Mouse (Mus musculus) lung, adult 2 months (tissue): ENCODE results near the gene Hist1h1a. TPM values are rescaled to one million over a fixed set of nuclear protein-coding genes. Genes with fewer than 3 reads are reported as not detected.

ENCODE experiments used
- DNase-seq: peaks from one replicate; pipeline ENCODE4 v3.0.0; 2022
- H3K4me1 ChIP-seq: fragments of 200-500 bp; 2 replicates; pipeline ENCODE4 v1.6.1; 2011; ENCODE audit warnings: low read length; ENCODE audit not compliant: control insufficient read depth, insufficient read depth
- H3K4me3 ChIP-seq: fragments of 200-500 bp; replicated peaks from 2 replicates; pipeline ENCODE3; 2011; ENCODE audit warnings: low read depth, mild to moderate bottlenecking, control low read depth, low read length; ENCODE audit errors: extremely low read depth
- CTCF ChIP-seq: fragments of 200-500 bp; IDR thresholded peaks from 2 replicates; pipeline ENCODE4 v1.5.1; 2011; ENCODE audit warnings: mild to moderate bottlenecking, low read length, control low read depth; ENCODE audit not compliant: insufficient read depth
- POLR2A ChIP-seq: fragments of 200-500 bp; IDR thresholded peaks from 2 replicates; pipeline ENCODE4 v1.6.1; 2011; ENCODE audit warnings: low read depth, mild to moderate bottlenecking, control low read depth, low read length, borderline replicate concordance; ENCODE audit errors: extremely low read depth
- WGBS: fragments of 180-500 bp; shearing (Covaris S2); methylation state at CpG from one replicate; pipeline ENCODE4 v1.1.7; 2018; 5-methylcytosine and 5-hydroxymethylcytosine counted together
- polyA plus RNA-seq: library from polyadenylated mRNA; depleted of rRNA; stranded (reverse); fragments of >200 nt; gene quantifications from 2 replicates; pipeline ENCODE4 v1.2.3, GENCODE M21; 2012

The Hist1h1a gene
- polyA plus RNA-seq, 1 experiment = not detected

DNA sequence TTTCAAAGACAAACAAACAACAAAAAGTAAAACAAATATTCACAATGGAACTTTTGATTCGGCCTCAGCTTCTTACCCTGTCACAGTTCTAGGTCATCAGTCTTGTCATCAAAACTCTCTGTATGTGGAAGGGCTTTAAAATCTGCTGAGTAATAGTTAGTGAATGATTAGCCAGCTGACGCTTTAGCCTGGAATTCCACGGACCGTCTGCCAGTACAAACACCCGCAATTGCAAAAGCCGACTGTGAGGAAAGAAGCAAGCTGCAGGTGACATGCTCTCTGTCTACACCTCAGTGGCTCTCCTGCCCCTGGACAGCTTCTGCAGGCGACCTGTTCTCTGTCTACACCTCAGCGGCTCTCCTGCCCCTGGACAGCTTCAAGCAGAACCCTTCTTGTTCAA lies 33.0 kb upstream of the Hist1h1a start:
- H3K4me1 ChIP-seq = no peaks in the 10 kb centered on the region
- 32% methylated on average over 8 of the region's 8 CpGs for WGBS
- no peak for DNase-seq
- no peak overlapping the region for H3K4me3 ChIP-seq
- TF ChIP-seq CTCF = no peak
- TF ChIP-seq POLR2A = no peak

DNA sequence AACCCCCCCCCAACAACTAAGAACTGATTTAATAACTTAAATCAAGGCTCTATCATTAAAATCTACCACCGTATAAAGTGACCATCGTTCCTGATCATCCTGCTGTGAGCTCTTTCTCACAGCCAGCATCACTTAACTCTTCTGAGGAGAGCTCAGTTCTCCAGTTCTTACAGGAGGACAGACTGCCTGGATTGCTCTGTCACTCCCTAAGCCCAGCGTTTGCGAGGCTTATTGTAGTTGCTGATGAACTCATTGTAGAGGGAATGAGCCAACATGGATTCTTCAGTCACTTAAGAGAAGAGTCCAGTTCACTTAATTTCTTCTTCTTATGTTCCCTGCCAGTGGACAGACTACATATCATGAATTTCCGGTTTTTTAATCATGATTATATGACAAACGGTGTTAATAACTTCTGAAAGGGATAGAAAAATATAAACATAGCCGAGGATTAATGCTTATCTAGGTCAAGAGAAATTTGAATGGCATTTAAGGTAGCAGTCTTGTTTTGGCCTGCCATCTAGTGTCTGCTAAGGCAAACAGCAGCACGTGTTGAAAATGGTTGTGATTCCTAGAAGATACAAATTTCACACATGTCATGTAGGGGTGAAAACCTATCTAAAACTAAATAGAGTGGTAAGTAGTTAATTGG lies 31.2 kb upstream of the Hist1h1a start:
- H3K4me1 ChIP-seq = no peaks in the 10 kb centered on the region
- no peak overlapping the region for H3K4me3 ChIP-seq
- WGBS = 22% methylated on average over 8 of the region's 8 CpGs
- DNase-seq = no peak
- no peak for TF ChIP-seq POLR2A
- TF ChIP-seq CTCF = peak; percentile 45; the same call in 1 of the 2 replicates

DNA sequence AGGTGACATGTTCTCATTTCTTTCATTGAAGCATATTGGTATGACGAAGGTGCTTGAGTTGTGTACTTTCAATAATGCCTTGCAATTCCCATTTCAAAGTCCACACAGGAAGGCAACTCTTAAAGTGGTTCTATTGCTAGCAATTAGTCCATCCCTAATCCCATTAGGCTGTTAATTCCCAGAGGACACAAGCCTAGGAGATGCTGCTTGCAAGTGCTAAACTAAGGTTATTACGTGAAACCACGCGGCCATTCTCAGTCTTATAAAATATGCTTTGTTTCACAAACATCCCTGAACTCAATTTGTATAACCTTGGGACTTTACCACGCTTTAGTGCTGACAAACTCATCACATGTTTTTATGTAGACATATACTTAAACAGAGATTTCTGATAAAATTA lies 26.4 kb upstream of the Hist1h1a start:
- WGBS = 93% methylated on average over 5 of the region's 5 CpGs
- H3K4me1 ChIP-seq = peaks cover 4% of the 10 kb centered on the region
- TF ChIP-seq CTCF = no peak
- TF ChIP-seq POLR2A = no peak

GRCm38 (mm10) chr13:23738041-23738440 lies 25.4 kb upstream of the Hist1h1a start:
- TF ChIP-seq CTCF (no peak), POLR2A (no peak)
- Histone ChIP-seq H3K4me1 (peaks cover 4% of the 10 kb centered on the region), H3K4me3 (peak overlapping the region; percentile 32)
- DNase-seq = no peak
- WGBS = 26% methylated on average over 4 of the region's 4 CpGs

More for the DNA sequence above, 26.4 kb upstream of the Hist1h1a start:
- no peak for DNase-seq
- no peak overlapping the region for H3K4me3 ChIP-seq

- WGBS = under 1% methylated on average over 38 of the region's 38 CpGs
- DNase-seq = peak; percentile 86
Measured at GRCm38 (mm10) chr13:23738677-23739068, 24.8 kb upstream of the Hist1h1a start, which contains the start of gene Hist1h1c. Gene Hist1h1c, plus strand, starts transcription at chr13:23738808.

GRCm38 (mm10) chr13:23739069-23739921 lies 24.2 kb upstream of the Hist1h1a start:
- TF ChIP-seq CTCF (no peak), POLR2A (peak; percentile 92)
- Histone ChIP-seq H3K4me1 (peaks cover 4% of the 10 kb centered on the region), H3K4me3 (peak overlapping the region; percentile 100)
- under 1% methylated on average over 39 of the region's 39 CpGs for WGBS
- peak; percentile 88 for DNase-seq

More at GRCm38 (mm10) chr13:23738677-23739068, 24.8 kb upstream of the Hist1h1a start, which contains the start of gene Hist1h1c:
- peaks cover 4% of the 10 kb centered on the region for H3K4me1 ChIP-seq
- TF ChIP-seq CTCF (no peak), POLR2A (peak; percentile 99)
- peak within 1 kb of the TSS; percentile 100 for H3K4me3 ChIP-seq

DNA sequence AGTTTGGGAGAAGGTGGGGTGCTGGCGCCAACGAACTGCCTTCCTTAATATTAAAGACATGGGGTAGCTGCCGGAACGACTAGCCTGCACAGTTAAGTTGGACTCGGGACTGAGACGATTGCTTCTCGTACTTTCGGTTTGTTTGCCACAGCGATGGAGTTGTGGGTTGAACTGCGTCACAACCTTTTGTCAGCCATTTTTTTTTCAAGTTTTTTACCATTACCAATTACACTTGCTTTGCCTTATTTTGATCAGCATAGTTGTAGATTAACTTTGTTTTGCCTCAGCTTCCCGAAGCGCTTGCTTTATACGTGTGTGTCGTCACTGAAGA lies 23.6 kb upstream of the Hist1h1a start:
- WGBS = 0% methylated on average over 14 of the region's 14 CpGs
- peaks cover 4% of the 10 kb centered on the region for H3K4me1 ChIP-seq
- TF ChIP-seq POLR2A (peak; percentile 68; the same call in 1 of the 2 replicates), CTCF (no peak)
- no peak for DNase-seq
- peak overlapping the region; percentile 100 for H3K4me3 ChIP-seq

DNA sequence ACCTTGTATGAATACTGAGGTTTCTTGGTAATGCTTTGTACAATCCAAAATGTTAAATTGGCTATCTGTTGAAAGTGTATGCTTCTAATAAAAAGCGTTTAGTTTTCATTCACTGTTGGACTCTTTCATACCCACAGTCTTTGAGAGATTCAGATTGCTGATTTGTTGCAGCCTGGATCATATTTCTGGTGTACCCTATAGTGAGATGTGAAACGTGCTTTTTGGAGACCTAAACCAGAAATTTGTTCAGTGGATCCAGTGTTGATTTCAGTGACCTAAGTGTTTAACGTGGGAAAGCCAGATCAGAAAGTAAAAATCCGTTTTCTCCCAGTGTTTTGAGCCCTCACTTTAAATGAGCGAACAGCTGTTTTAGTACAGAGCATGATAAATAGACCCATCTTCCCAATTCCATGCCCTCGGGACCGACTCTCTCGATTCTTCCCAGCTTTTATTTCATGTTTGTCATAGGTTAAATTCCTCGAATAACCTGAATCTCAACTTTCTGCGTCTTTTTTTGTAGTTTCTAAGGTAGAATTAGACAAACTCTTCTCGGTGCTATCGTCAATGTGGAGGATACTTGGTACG lies 23.1 kb upstream of the Hist1h1a start:
- TF ChIP-seq POLR2A = no peak
- no peak for TF ChIP-seq CTCF
- peaks cover 4% of the 10 kb centered on the region for H3K4me1 ChIP-seq
- DNase-seq = no peak
- 13% methylated on average over 13 of the region's 13 CpGs for whole genome bisulfite sequencing
- peak overlapping the region; percentile 100 for H3K4me3 ChIP-seq

GRCm38 (mm10) chr13:23740910-23741309 lies 22.6 kb upstream of the Hist1h1a start:
- 50% methylated on average over 5 of the region's 5 CpGs for WGBS
- TF ChIP-seq CTCF (no peak), POLR2A (no peak)
- Histone ChIP-seq H3K4me1 (peaks cover 4% of the 10 kb centered on the region), H3K4me3 (no peak overlapping the region)
- DNase-seq = no peak

DNA sequence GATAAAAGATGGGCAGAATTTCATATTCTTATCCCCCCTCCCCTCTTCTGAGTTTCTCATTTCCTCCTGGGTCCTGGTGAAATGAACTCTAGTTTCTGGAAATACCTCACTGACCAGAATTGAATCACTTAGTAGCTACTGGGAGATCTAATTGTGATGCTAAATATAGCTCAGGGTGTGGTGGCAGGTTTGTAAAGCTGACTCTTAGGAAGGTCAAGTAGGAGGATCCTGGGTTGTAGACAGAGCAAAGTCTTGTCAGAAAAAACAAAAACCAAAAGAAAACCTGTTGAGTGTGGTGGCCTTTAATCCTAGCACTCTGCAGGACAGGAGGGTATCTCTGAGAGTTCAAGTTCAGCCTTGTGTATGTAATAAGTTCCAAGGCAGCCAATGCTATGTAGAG lies 21.5 kb upstream of the Hist1h1a start:
- no peak for DNase-seq
- peaks cover 7% of the 10 kb centered on the region for H3K4me1 ChIP-seq

More for the DNA sequence above, 21.5 kb upstream of the Hist1h1a start:
- no peak overlapping the region for H3K4me3 ChIP-seq
- no peak for TF ChIP-seq POLR2A
- TF ChIP-seq CTCF = no peak
